Mouse (Mus musculus): Measurements from ENCODE around the gene Rpl37. TPM values are rescaled to one million over a fixed set of nuclear protein-coding genes. Genes with fewer than 3 reads are reported as not detected.
A peak's percentile ranks its signal among the peaks of the same experiment; 100 is the strongest.

The Rpl37 gene
- polyA plus RNA-seq (2015; fragmentation: Nextera tagmentation; extraction: Ambion mirVana): 562 and 563 TPM in 2 replicates

DNA sequence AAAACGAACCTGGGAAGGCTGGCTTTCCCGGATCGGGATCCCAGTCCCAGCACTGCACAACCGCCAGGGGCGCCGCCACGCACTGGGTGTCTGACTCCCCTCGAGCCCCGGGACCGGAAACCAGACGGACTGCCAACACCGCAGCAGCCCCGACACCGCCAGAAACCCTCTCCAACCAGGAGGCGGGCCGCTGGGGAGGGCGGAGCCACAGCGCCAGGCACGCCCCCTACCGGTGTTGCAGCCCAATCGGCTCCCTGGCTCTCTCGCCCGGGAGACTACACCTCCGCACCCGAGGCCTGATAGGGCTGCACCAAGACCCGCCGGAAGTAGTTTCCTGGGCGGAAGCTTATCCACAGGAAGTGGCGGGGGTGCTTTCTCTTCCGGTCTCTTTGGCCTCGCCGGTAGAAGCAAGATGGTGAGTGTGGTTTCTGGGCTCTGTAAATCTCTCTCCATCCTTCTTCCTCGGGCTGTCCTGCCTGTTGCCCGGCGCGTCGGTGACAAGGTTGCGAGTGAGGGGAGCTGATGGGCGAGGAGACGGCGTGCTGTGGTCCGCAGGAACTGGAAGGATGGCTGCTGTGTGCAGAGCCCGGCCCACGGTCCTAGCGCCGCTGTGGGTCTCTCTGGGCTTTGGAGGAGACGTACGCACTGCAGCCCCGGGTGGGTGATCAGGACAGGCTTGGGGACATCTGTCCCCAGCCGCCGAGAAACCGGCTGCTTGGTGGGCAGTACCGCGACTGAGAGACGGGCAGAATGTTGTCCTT lies at the start of gene Rpl37:
Gene Rpl37 (plus strand): TSS at position 376 of the 761 bp plus-strand sequence.
- under 1% methylated on average over 55 of the region's 55 CpGs for WGBS
- no peaks in the 10 kb centered on the region for H3K27me3 ChIP-seq
- no peaks in the 10 kb centered on the region for H3K9me3 ChIP-seq
- H3K9ac ChIP-seq: peak within 1 kb of the TSS; percentile 92
- peaks cover 21% of the 10 kb centered on the region for H3K4me1 ChIP-seq
- peak; percentile 98 for ATAC-seq (ENCODE audit: low FRiP score, low read depth)
- H3K36me3 ChIP-seq: peaks cover 41% of the 10 kb centered on the region
- peak within 1 kb of the TSS; percentile 86 for H3K4me2 ChIP-seq (replicated peaks)
- peak within 1 kb of the TSS; percentile 82 for H3K4me3 ChIP-seq
- peak within 1 kb of the TSS; percentile 95 for H3K27ac ChIP-seq

- 57% methylated on average over 15 of the region's 15 CpGs for WGBS
- ATAC-seq (ENCODE audit: low FRiP score, low read depth): 0 out of 2 replicates have a peak, but pooled peaks have one; percentile 72
- H3K4me1 ChIP-seq: no peaks in the 10 kb centered on the region
These were observed 47.5 kb upstream of the Rpl37 start for GRCm38 (mm10) chr15:5068801-5069518.

GRCm38 (mm10) chr15:5081235-5081634 lies 35.2 kb upstream of the Rpl37 start:
- no peaks in the 10 kb centered on the region for H3K4me1 ChIP-seq
- H3K9ac ChIP-seq: no peak overlapping the region
- no peak overlapping the region for H3K27ac ChIP-seq
- H3K36me3 ChIP-seq: no peaks in the 10 kb centered on the region
- no peak for ATAC-seq (ENCODE audit: low FRiP score, low read depth)
- 84% methylated on average over 1 of the region's 1 CpGs for WGBS
- H3K9me3 ChIP-seq: no peaks in the 10 kb centered on the region
- no peak overlapping the region for H3K4me3 ChIP-seq
- H3K27me3 ChIP-seq: no peaks in the 10 kb centered on the region
- H3K4me2 ChIP-seq (replicated peaks): no peak overlapping the region

More at GRCm38 (mm10) chr15:5068801-5069518, 47.5 kb upstream of the Rpl37 start:
- no peaks in the 10 kb centered on the region for H3K9me3 ChIP-seq
- H3K4me2 ChIP-seq (replicated peaks): no peak overlapping the region
- no peaks in the 10 kb centered on the region for H3K36me3 ChIP-seq
- no peaks in the 10 kb centered on the region for H3K27me3 ChIP-seq
- no peak overlapping the region for H3K9ac ChIP-seq
- no peak overlapping the region for H3K4me3 ChIP-seq
- H3K27ac ChIP-seq: no peak overlapping the region

GRCm38 (mm10) chr15:5086162-5086561 lies 30.3 kb upstream of the Rpl37 start:
- no peak for ATAC-seq (ENCODE audit: low FRiP score, low read depth)
- WGBS: 4% methylated on average over 2 of the region's 2 CpGs
- Histone ChIP-seq H3K4me1 (peaks cover 6% of the 10 kb centered on the region; the same call in 1 of the 2 replicates), H3K4me3 (no peak overlapping the region), H3K27ac (no peak overlapping the region), H3K9ac (no peak overlapping the region), H3K9me3 (no peaks in the 10 kb centered on the region), H3K27me3 (no peaks in the 10 kb centered on the region), H3K36me3 (no peaks in the 10 kb centered on the region), H3K4me2 (replicated peaks) (no peak overlapping the region)

DNA sequence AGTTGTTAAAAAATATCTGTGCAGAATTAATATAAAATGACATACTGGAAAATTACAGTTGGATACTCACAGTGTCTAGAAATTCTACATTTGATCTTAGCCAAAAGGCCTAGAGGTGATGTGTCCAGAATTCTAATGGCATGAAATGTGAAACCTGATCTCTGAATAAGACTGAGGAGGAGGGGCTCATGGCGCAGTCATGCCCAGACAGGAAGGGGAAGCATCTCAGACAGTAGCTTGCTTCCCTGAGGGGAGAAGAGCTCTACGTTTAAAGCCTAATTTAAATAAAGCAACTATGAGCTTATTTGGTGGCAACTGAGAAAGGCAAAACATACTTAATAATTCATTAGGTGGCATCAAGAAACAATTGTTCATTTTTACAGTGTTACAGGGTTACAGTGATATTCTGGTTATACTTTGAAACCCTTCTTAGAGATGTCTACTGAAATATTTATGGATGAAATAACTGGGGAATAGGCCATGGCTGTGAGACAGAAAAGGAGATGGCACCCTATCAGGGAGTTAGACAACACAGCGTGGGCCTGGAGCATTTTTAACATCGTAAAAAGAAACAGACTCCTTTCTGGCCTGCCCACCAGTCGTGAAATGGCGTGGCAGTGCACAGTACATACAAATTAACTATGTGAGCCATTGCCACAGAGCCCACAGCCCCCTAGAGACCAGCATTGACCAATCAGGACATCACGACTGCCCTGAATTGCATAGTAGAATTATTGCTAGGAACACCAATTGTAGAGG lies 27.4 kb upstream of the Rpl37 start:
- WGBS: 41% methylated on average over 7 of the region's 7 CpGs
- Histone ChIP-seq H3K4me3 (no peak overlapping the region), H3K4me2 (replicated peaks) (no peak overlapping the region), H3K27me3 (no peaks in the 10 kb centered on the region), H3K27ac (no peak overlapping the region), H3K4me1 (peaks cover 6% of the 10 kb centered on the region; the same call in 1 of the 2 replicates), H3K9me3 (no peaks in the 10 kb centered on the region), H3K9ac (no peak overlapping the region), H3K36me3 (no peaks in the 10 kb centered on the region)
- ATAC-seq (ENCODE audit: low FRiP score, low read depth): no peak

DNA sequence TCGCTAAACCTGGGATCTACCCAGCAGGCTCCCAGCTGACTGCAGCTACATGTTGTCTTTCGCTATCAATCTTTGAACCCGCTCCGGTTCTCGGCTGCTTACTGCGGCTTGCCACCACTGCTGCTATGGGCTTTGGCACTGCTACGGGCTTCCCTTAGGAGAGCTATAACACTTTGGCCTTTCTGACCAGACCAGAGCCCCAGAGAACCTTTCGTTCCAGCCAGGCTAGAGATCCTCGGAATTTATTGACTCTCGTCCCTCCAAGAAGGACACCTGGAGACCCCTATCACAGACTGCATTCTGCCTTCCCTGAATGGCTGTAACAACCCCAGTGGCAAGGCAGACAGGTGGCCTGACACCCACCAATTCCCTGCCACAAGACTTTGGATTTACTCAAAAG lies 26.3 kb upstream of the Rpl37 start:
- Histone ChIP-seq H3K9me3 (no peaks in the 10 kb centered on the region), H3K27ac (no peak overlapping the region), H3K4me2 (replicated peaks) (no peak overlapping the region), H3K9ac (no peak overlapping the region), H3K4me3 (no peak overlapping the region), H3K27me3 (no peaks in the 10 kb centered on the region), H3K36me3 (no peaks in the 10 kb centered on the region), H3K4me1 (peaks cover 6% of the 10 kb centered on the region; the same call in 1 of the 2 replicates)
- no peak for ATAC-seq (ENCODE audit: low FRiP score, low read depth)
- WGBS: 87% methylated on average over 10 of the region's 10 CpGs

- Histone ChIP-seq H3K4me3 (no peak overlapping the region), H3K9me3 (no peaks in the 10 kb centered on the region), H3K27ac (no peak overlapping the region), H3K27me3 (no peaks in the 10 kb centered on the region), H3K36me3 (no peaks in the 10 kb centered on the region), H3K4me1 (no peaks in the 10 kb centered on the region), H3K4me2 (replicated peaks) (no peak overlapping the region), H3K9ac (no peak overlapping the region)
- ATAC-seq (ENCODE audit: low FRiP score, low read depth): no peak
- 72% methylated on average over 11 of the region's 11 CpGs for WGBS
These were observed 20.7 kb upstream of the Rpl37 start for GRCm38 (mm10) chr15:5095534-5096301.

DNA sequence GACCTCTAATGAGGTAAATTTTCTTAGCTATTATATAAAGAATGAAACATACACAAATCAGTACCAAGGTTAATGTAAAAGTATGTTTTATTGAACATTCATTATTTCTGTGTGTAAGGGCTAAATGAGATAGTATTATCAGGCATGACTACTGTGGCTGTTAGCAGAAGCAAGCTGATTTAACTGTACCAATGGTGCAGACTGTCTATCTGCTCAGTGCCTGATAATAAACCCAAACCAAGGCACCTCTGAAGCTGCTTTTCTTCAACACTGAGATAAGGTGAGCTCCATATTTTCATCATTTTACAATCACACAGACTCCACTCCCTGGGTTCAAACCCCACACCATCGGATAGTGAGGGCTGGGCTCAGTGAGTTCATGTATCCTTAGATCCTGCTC lies 19.1 kb upstream of the Rpl37 start:
- Histone ChIP-seq H3K27me3 (no peaks in the 10 kb centered on the region), H3K27ac (no peak overlapping the region), H3K36me3 (no peaks in the 10 kb centered on the region), H3K4me2 (replicated peaks) (no peak overlapping the region), H3K9ac (no peak overlapping the region), H3K4me3 (no peak overlapping the region), H3K4me1 (no peaks in the 10 kb centered on the region), H3K9me3 (no peaks in the 10 kb centered on the region)
- 94% methylated on average over 1 of the region's 1 CpGs for WGBS
- no peak for ATAC-seq (ENCODE audit: low FRiP score, low read depth)

DNA sequence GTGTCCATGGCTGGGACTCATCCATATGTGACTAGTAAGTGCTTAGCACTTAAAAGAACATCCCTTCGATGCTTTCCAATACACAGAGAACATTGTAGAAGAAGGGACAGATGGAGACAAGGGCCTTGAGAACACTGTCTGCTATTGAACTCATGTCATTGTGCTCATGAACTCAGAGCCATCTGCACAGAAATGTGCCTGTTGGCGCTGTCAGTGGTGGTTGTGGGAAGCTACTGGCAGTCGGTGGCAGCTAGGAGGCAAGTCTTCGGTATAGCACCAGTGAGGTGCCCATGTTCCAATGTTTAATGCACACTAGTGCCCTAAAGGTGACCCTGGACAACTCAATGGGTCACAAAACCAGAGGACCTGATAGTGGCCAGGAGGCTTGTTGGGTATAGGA lies 14.1 kb upstream of the Rpl37 start:
- Histone ChIP-seq H3K4me1 (no peaks in the 10 kb centered on the region), H3K4me3 (no peak overlapping the region), H3K27ac (no peak overlapping the region), H3K4me2 (replicated peaks) (no peak overlapping the region), H3K9me3 (no peaks in the 10 kb centered on the region), H3K9ac (no peak overlapping the region), H3K36me3 (no peaks in the 10 kb centered on the region), H3K27me3 (no peaks in the 10 kb centered on the region)
- ATAC-seq (ENCODE audit: low FRiP score, low read depth): no peak
- 91% methylated on average over 4 of the region's 4 CpGs for WGBS

DNA sequence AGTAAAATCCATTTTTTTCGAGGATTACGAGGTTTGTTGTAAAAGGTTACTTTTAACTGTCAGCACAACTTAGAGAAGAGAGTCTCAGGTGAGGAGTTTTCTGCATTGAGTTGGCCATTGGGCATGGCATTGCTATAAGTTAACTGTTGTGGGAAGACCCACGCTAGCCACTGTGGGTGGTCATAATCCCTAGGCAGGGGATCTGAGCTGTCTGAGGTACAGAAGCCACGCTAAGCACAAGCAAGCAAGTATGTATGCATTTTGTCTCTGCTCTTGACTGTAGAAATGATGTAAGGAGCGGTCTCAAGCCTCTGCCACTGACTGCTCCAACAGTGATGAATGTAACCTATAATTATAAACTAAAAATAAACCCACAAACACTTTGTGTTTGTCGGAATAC lies 10.6 kb upstream of the Rpl37 start:
- Histone ChIP-seq H3K9ac (no peak overlapping the region), H3K4me1 (no peaks in the 10 kb centered on the region), H3K4me2 (replicated peaks) (no peak overlapping the region), H3K9me3 (no peaks in the 10 kb centered on the region), H3K27ac (no peak overlapping the region), H3K27me3 (no peaks in the 10 kb centered on the region), H3K4me3 (no peak overlapping the region), H3K36me3 (no peaks in the 10 kb centered on the region)
- WGBS: 79% methylated on average over 6 of the region's 6 CpGs
- no peak for ATAC-seq (ENCODE audit: low FRiP score, low read depth)

- ATAC-seq (ENCODE audit: low FRiP score, low read depth): no peak
- no peaks in the 10 kb centered on the region for H3K4me1 ChIP-seq
- no peak overlapping the region for H3K9ac ChIP-seq
- no peaks in the 10 kb centered on the region for H3K27me3 ChIP-seq
- H3K9me3 ChIP-seq: no peaks in the 10 kb centered on the region
- no peaks in the 10 kb centered on the region for H3K36me3 ChIP-seq
- H3K4me2 ChIP-seq (replicated peaks): no peak overlapping the region
- no peak overlapping the region for H3K4me3 ChIP-seq
- no peak overlapping the region for H3K27ac ChIP-seq
- 46% methylated on average over 2 of the region's 2 CpGs for WGBS
These were observed 10.2 kb upstream of the Rpl37 start for GRCm38 (mm10) chr15:5106293-5106692.

All from limb, embryonic 13.5 days (tissue).